23 mouse cellular contexts compared by ENCODE assay signal in the genomic region with DNA sequence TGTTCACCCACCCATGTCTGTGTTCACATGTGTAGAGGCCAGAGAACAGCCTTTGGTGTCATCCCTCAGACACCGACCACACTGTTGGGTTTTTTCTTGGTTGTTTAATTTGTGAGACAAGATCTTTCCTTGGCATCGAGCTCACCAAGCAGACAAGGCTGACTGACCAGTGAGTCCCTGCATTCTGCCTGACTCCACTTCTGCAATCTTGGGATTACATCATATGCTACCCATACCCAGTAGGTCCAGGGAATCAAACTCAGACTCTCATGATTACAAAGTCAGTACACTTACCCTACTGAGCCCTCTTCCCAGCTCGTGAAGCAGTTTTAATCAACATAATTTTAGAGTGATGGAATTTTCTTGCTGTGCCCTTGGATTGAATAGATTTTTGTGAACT. TPM values are rescaled to one million over a fixed set of nuclear protein-coding genes. Genes with fewer than 3 reads are reported as not detected.
"Had no signal": no experiment of that assay in that cellular context is flagged by ENCODE, and none has a peak within 500 bp of the region (broad histone marks: within the 10 kb centered on the region; RNA-seq: fewer than 3 reads in every experiment).

No protein-coding gene starts in this region.

- H3K27ac ChIP-seq: liver, embryonic 15.5 days; lung, embryonic 15.5 days; macrophage; midbrain, embryonic 13.5 days; midbrain, embryonic 15.5 days; neural tube, embryonic 12.5 days; stomach, embryonic 15.5 days; stomach, postnatal 0 days had no signal

- H3K4me2 ChIP-seq: liver, embryonic 15.5 days; lung, embryonic 15.5 days; midbrain, embryonic 11.5 days; midbrain, embryonic 13.5 days; midbrain, embryonic 15.5 days; neural tube, embryonic 12.5 days; stomach, embryonic 15.5 days had no signal

- H3K36me3 ChIP-seq: liver, embryonic 15.5 days; lung, embryonic 15.5 days; midbrain, embryonic 13.5 days; midbrain, embryonic 15.5 days; neural tube, embryonic 12.5 days; stomach, embryonic 15.5 days had no signal

- H3K9ac ChIP-seq: liver, embryonic 15.5 days; liver, postnatal 0 days; lung, embryonic 15.5 days; midbrain, embryonic 13.5 days; midbrain, embryonic 15.5 days; neural tube, embryonic 12.5 days; stomach, embryonic 15.5 days had no signal

- H3K4me1 ChIP-seq: liver, embryonic 15.5 days; midbrain, embryonic 13.5 days; midbrain, embryonic 15.5 days; neural tube, embryonic 12.5 days; stomach, embryonic 15.5 days had no signal

- ATAC-seq: liver, postnatal 0 days; lung, postnatal 0 days; midbrain, embryonic 13.5 days; midbrain, embryonic 15.5 days had no signal

- H3K27me3 ChIP-seq: liver, embryonic 15.5 days; lung, embryonic 15.5 days; megakaryocyte, embryonic 14.5 days; midbrain, embryonic 13.5 days; midbrain, embryonic 15.5 days; neural tube, embryonic 12.5 days; stomach, embryonic 15.5 days had no signal

- H3K9me3 ChIP-seq: liver, embryonic 15.5 days; lung, embryonic 15.5 days; midbrain, embryonic 13.5 days; midbrain, embryonic 15.5 days; neural tube, embryonic 12.5 days; stomach, embryonic 15.5 days had no signal

- H3K4me3 ChIP-seq: liver, embryonic 15.5 days; lung, embryonic 15.5 days; megakaryocyte, embryonic 14.5 days; midbrain, embryonic 13.5 days; midbrain, embryonic 15.5 days; neural tube, embryonic 12.5 days; stomach, embryonic 15.5 days had no signal

- DNase-seq: liver, postnatal 0 days; lung, adult 2 months; lung, postnatal 14 days; lung, postnatal 36 days; right cerebral cortex, adult 18-20 months; right cerebral cortex, postnatal 25 days; right cerebral cortex, postnatal 4 days; spleen, adult 18-20 months; thymus, adult 2 months; thymus, postnatal 25 days; thymus, postnatal 4 days had no signal

RNA-seq across cellular contexts. Expression of a gene that starts 44.0 kb away (rescaled TPM):
- total RNA-seq: midbrain, postnatal 0 days had no signal
- polyA plus RNA-seq: midbrain, embryonic 11.5 days; midbrain, embryonic 13.5 days; neural tube, embryonic 12.5 days; stomach, embryonic 15.5 days had no signal
